Mouse (Mus musculus) hindlimb bud, embryonic 11.5 days (tissue): ENCODE data around the gene Apol6.
A peak's percentile ranks its signal among the peaks of the same experiment; 100 is the strongest.
"Not testable (repeated sequence)": the region's sequence is repeated elsewhere in the genome, so short reads cannot be mapped to it uniquely, and the experiment has no call there.

Experiments used
- DNase-seq: peaks from one replicate; pipeline ENCODE4 v3.0.0-alpha.2; 2012; ENCODE audit warnings: low read depth, low spot score; ENCODE audit errors: extremely low spot score

Gene Apol6

GRCm38 (mm10) chr15:77029331-77029991, 15.1 kb upstream of the Apol6 start:
- peak; percentile 89 for DNase-seq

- DNase-seq: no peak
Observed at GRCm38 (mm10) chr15:77031271-77031670, 13.3 kb upstream of the Apol6 start.

- DNase-seq: no peak
Observed at GRCm38 (mm10) chr15:77034526-77034925, 10.0 kb upstream of the Apol6 start.

GRCm38 (mm10) chr15:77035643-77036042, 8.9 kb upstream of the Apol6 start:
- DNase-seq: no peak

GRCm38 (mm10) chr15:77036320-77036988, 8.1 kb upstream of the Apol6 start:
- DNase-seq: no peak

GRCm38 (mm10) chr15:77036989-77037277, 7.6 kb upstream of the Apol6 start:
- no peak for DNase-seq

GRCm38 (mm10) chr15:77037278-77038161, 7.0 kb upstream of the Apol6 start:
- no peak for DNase-seq

GRCm38 (mm10) chr15:77039211-77039700, 5.3 kb upstream of the Apol6 start:
- DNase-seq: no peak

- no peak for DNase-seq
Observed at GRCm38 (mm10) chr15:77040784-77041183, 3.7 kb upstream of the Apol6 start.

GRCm38 (mm10) chr15:77045609-77046008, 1.1 kb downstream of the Apol6 start:
- DNase-seq: no peak

- DNase-seq: no peak
Observed at GRCm38 (mm10) chr15:77050570-77050969, 6.0 kb downstream of the Apol6 start, which contains the start of gene Mb. Gene Mb, minus strand, starts transcription at chr15:77050670.

- no peak for DNase-seq
Observed at GRCm38 (mm10) chr15:77052176-77052575, 7.6 kb downstream of the Apol6 start.

- no peak for DNase-seq
Observed at GRCm38 (mm10) chr15:77053021-77053420, 8.5 kb downstream of the Apol6 start.

GRCm38 (mm10) chr15:77054611-77055175, 10.2 kb downstream of the Apol6 start:
- no peak for DNase-seq

- no peak for DNase-seq
Observed at GRCm38 (mm10) chr15:77056001-77056790, 11.7 kb downstream of the Apol6 start.

- no peak for DNase-seq
Observed at GRCm38 (mm10) chr15:77056791-77057051, 12.2 kb downstream of the Apol6 start.

- DNase-seq: no peak
Observed at GRCm38 (mm10) chr15:77058566-77058965, 14.0 kb downstream of the Apol6 start.

GRCm38 (mm10) chr15:77059416-77059815, 14.9 kb downstream of the Apol6 start:
- not testable (repeated sequence) for DNase-seq

- DNase-seq: no peak
Observed at GRCm38 (mm10) chr15:77062746-77063145, 18.2 kb downstream of the Apol6 start.

GRCm38 (mm10) chr15:77065259-77065852, 20.8 kb downstream of the Apol6 start:
- no peak for DNase-seq
